Mouse (Mus musculus) 3134 (cell line): ENCODE data around the gene H2-Ke6.

ENCODE experiments used
- DNase-seq: peaks from one replicate; pipeline ENCODE4 v3.0.0-alpha.2; 2011; ENCODE audit warnings: low spot score; ENCODE audit not compliant: insufficient read length; ENCODE audit errors: extremely low read depth

Gene H2-Ke6

DNA sequence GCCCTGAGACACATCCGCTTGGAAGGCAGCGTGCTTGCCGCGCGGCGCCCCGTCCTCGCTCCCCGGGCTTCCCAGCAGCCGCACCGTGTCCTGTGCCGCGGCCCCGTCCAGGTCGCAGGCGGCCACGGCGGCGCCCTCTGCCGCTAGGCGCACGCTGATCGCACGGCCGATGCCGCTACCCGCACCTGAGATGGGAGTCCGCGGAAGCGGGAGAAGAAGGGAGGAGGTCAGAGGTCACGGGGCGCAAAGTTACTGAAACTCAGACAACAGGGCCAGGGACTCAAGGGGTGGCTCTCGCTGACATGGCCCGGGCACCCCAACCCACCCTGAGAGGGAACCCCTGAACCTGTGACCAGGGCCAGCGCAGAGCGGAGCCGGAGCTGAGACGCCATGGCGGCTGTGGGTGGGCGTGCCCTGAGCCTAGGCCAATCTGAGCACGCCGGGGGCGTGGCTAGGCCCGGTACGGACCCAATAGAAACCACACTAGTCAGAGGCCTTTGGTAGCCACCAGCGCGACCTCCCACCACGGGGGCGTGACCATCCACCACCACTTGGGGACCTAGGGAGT, at the start of gene H2-Ke6:
Gene H2-Ke6, minus strand, starts transcription at position 405 of the 568 bp plus-strand sequence.
- DNase-seq = peak; percentile 32

- DNase-seq = peak; percentile 39
Measured at GRCm38 (mm10) chr17:34077549-34077948, 49.7 kb upstream of the H2-Ke6 start.

DNA sequence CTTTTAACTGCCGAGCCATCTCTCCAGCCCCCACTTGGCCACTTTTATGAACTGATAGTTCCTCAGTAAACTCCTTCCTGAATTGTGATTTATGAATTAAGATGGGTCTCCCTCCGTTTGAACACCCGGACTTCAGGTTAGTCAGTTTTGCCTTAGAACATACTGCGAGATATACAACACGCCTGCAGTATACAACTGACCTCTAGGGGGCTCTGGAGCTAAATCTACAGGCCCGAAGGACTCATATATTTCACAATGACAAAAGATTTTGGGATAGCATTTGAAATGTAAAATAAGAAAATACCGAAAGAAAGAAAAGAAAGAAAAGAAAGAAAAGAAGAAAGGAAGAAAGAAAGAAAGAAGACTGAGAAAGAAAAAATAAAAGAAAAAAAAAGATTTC, 47.4 kb upstream of the H2-Ke6 start:
- no peak for DNase-seq

DNA sequence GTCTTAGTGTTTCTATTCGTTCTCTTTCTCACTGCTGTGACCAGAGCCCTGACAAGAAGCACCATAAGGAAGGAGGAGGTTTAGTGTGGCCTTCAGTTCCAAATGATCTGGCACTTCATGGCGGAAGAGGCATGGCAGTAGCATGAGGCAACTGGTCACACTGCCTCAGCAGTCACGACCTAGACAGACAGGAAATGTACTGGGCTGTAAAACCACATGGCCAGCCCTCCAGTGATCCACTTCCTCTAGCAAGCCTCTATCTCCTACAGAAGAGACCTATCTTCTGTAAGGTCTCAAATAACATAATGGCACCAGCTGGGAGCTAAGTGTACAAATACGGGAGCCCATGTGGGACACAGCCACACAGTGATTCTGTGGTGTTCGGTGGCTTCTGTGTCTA, 44.2 kb upstream of the H2-Ke6 start:
- DNase-seq = no peak

GRCm38 (mm10) chr17:34068864-34069263, 41.0 kb upstream of the H2-Ke6 start:
- DNase-seq = peak; percentile 37

- DNase-seq = no peak
Measured at GRCm38 (mm10) chr17:34057224-34057623, 29.4 kb upstream of the H2-Ke6 start.

DNA sequence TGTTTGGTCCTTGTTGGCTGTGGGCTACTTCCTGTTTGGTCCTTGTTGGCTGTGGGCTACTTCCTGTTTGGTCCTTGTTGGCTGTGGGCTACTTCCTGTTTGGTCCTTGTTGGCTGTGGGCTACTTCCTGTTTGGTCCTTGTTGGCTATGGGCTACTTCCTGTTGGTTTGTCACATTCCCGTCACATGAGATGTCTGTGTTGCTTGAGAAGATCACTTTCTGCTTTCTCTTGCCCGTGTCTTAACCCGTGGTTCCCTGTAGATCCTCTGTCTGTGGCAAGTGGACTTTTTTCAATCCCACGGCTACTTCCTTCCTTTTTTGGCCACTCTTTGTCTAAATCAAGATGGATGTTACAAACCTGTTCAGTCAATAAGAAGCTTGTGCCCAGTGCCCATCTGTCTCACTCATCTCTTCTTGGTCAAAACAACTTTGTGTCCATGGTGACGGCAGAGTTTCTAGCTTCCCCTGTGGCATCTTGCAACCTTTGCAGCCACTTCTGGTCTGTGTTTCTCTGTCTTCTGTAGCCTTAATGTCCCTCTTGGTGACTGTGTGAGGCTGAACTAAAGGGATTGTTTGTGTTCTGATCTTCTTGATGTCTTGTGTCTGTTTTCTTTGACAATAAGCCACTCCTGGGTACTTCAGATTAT, 19.7 kb upstream of the H2-Ke6 start:
- no peak for DNase-seq

DNA sequence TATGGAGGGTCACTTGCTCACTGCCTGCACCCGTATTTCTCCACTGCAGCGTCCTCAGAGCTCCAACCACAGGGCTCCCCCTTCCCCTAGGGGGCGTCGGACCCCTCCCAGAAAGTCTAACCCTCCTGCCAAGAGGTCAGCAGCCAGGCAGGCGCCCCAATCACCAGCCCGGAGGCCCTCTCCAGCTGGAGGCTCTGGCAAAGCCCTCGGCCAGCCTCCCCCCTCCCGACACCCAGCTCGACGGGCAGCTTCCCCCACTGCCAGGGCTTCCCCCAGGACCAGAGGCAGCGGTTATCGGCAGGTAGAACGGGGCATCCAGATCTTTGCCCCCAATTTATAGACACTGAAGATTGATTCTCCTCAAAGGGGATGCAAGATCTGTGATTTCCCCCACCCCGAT, 18.1 kb upstream of the H2-Ke6 start:
- DNase-seq = no peak

GRCm38 (mm10) chr17:34039562-34040450, 11.9 kb upstream of the H2-Ke6 start:
- DNase-seq = peak; percentile 74

- DNase-seq = no peak
Measured at GRCm38 (mm10) chr17:34038878-34039561, 11.2 kb upstream of the H2-Ke6 start, which contains the start of gene Col11a2. Gene Col11a2 (plus strand): TSS chr17:34039437.

DNA sequence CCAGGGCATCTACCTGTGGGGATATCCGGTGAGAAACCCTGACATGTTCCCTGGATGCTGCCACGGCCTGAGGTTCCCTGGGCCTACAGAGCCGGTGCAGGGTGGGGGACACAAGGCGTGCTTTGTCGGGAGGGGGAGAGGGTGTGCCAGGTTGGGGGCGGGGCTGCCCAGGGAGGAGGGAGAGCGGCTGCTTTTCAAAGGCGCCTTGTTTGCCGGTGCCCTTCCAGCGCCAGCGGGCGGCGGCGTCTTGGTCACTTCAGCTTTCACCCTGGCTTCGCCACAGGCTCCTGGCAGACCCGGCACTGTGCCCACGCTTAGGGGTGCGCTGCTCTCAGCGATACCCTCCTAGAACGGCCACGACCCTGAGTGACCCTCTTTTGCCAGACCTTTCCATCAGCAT, 10.6 kb upstream of the H2-Ke6 start:
- no peak for DNase-seq

- peak; percentile 3 for DNase-seq
Measured at GRCm38 (mm10) chr17:34037241-34037640, 9.4 kb upstream of the H2-Ke6 start.

GRCm38 (mm10) chr17:34036647-34037046, 8.8 kb upstream of the H2-Ke6 start:
- DNase-seq = no peak

GRCm38 (mm10) chr17:34035517-34035916, 7.7 kb upstream of the H2-Ke6 start:
- peak; percentile 2 for DNase-seq

GRCm38 (mm10) chr17:34034064-34034463, 6.2 kb upstream of the H2-Ke6 start:
- DNase-seq = peak; percentile 53

DNA sequence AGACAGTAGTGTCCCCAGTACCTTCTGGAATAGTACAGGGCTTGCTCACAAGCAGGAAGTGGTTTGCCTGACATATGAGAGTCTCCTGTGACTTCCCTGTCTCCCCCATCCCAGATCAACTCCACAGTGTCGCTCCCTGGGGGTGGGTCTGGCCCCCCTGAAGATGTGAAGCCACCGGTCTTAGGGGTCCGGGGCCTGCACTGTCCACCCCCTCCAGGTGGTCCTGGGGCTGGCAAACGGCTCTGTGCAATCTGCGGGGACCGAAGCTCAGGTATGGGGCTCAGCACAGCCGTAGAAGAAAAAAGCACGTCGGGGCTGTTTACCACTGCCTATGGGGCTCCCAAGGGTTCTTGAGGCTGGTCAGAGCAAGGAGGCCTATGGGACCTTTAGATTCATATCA, 5.6 kb upstream of the H2-Ke6 start:
- DNase-seq = no peak

DNA sequence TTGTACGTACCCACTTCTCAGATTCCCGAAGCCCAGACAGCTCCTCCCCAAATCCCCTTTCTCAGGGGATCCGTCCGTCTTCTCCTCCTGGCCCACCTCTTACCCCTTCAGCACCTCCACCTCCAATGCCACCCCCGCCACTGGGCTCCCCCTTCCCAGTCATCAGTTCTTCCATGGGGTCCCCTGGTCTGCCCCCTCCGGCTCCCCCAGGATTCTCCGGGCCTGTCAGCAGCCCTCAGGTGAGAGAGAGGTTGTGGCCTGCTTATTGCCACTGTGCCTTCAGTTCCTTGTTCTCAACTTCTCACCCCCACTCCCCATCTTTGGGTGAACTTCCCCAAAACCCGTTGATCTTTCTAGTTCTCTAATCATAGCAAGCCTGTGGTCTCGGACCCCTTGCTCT, 4.9 kb upstream of the H2-Ke6 start:
- DNase-seq = no peak

- DNase-seq = peak; percentile 84
Measured at GRCm38 (mm10) chr17:34032174-34032632, 4.3 kb upstream of the H2-Ke6 start.

DNA sequence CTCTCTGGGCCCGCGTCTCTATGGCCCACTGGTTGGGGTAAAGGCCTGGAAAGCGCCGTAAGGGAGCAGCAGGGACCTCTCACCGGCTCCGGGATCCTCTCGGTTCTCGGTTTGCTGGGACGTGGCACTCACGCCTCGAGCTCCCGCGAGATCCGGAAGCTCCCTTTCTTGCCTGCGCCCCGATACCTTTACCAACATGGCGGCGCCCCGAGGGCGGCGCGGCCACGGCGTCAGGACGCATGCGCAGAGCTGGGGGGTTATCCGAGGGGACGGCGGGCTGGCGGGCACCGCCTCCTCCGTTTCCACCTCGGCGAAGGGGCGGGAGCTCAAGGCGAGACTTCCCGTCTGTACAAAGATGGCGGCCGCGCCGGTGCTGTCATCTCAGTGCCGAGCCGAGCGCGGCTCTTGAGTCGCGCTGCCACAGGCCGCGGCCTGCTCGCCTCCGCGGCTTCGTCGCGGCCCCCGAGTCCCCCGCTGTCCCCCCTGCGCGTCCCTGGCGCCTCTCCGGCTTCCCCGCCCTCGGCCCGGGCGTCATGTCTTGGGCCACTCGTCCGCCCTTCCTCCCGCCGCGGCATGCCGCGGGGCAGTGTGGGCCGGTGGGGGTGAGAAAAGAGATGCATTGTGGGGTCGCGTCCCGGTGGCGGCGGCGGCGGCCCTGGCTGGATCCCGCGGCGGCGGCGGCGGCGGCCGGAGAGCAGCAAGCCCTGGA, 3.8 kb upstream of the H2-Ke6 start, which contains the start of the genes Slc39a7 and Rxrb:
Gene Slc39a7, minus strand, starts transcription at position 218 of the 709 bp plus-strand sequence.
Gene Rxrb, plus strand, starts transcription at position 348 of the 709 bp plus-strand sequence.
- peak; percentile 100 for DNase-seq

DNA sequence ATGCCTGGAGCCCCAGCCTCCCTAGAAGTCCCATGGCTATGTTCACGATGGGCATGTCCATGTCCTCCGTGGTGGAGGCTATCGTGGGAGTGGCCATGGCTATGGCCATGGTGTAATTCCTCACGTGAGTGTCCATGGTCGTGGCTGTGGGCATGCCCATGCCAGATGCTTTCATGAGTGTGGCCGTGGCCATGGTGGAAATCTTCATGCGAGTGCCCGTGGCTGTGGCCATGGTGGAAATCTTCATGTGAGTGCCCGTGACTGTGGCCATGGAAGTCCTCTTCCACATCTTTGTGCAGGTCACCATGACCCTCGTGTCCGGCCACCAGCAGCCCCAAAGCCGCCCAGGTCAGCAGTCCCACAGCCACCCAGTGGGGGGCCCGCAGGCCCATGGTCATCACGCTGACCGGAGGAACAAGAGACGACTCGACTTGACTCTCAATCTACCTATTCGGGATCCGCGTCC, 3.0 kb upstream of the H2-Ke6 start:
- no peak for DNase-seq
